Mouse (Mus musculus): ENCODE data around the gene Gm17079.
"Not testable (repeated sequence)": the region's sequence is repeated elsewhere in the genome, so short reads cannot be mapped to it uniquely, and the experiment has no call there.

Gene Gm17079

DNA sequence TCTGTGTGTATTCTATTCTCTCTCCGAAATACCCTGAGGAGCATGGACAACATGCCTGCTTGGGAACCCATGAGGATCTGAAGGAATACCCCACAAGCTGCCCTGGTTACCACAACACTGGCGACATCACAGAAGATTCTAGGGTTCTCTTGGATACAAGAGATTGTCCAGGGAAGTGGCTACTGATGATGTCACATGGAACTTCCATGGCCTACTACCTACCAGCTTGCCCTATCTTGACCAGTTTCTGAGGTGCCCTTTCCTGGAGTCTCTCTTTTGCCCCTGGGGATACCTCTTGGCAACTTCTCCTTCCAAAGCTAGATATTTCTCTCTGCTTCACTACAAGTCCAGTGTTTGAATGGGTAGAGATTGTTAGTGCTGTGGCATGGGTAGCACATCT, at the start of gene Gm17079:
Gm17079 (minus strand) TSS at position 101 of the 400 bp plus-strand sequence.
- not testable (repeated sequence) for DNase-seq

DNA sequence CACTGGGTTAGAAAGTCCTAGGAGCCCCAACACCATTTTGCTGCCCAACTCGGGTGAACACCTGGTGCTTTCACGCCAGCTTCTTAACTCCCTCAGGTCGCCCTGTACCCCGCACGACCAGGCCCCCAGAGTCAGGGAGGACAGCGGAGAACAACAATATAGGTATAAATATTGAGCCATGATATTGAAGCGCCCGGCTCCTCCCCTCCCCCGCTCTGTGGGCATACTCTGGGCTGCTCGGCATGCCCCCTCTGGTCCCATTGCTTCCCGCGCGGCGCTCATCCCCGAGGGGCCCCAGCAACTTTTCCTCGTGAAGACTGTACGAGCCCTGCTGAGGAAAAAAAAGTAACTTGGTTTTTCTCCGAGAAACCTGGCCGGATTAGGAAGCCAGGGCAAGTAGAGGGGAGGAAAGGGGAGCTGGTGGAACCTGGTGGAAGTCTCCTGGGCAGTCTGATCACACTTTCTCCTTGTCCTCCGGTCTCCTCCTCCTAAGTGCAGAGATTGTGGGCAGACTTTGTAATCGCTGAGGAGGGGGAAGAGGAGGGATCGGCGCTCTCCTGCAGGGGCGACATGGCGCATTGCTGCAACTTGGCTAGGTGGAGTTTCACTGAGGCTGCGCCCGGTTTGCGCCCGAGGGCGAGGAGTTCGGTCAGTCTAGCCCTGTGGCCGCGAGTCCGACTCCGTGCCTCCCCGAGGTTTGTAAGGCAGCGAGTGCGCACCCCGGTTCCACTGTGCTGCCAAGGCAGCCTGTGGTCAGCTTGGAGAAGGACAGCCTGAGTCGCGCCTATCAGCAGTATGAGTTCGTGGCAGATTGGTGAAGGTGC, 45.3 kb upstream of the Gm17079 start:
- DNase-seq = no peak

DNA sequence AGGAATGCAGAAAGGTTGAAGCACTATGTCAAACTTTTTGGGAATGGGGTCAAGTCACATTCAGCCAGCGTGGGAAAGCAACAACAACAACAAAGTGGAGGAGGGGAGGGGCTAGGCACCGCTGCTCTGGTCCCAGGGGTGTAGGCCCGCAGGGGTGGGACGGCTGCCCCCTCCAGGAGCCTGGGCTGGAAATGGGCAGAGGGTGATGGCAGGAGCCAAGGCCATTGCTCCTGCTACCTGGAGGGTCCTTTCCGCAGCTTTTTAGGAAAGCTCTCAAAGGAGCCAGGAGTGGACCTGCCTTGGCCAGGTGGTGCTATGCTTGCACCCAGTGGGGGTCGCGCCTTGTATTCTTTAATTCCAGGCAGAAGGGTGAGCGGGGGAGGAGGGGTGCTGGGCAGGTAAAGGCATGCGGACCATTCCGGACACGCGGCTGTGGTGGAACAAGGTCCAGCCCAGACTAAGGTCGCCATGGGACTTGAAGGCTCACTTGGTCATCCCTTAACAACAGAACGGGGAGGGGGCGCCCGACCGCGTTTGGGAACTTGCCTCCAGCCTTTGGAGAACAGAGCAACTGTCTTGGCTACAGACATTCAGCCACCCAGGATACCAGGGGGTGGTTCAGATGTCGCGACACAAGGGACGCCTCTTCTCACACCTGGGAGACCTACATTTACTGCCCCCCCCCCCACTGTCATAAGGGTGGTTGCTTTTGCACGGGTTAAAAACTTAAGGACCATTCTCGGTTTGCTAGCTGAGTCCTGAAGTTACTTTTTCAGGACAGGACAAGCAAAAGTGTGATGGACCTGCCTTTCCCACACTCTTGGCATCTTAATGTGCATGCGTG, 44.1 kb upstream of the Gm17079 start:
- no peak for DNase-seq

GRCm38 (mm10) chr14:51738411-51739149, 43.3 kb upstream of the Gm17079 start:
- DNase-seq = no peak

DNA sequence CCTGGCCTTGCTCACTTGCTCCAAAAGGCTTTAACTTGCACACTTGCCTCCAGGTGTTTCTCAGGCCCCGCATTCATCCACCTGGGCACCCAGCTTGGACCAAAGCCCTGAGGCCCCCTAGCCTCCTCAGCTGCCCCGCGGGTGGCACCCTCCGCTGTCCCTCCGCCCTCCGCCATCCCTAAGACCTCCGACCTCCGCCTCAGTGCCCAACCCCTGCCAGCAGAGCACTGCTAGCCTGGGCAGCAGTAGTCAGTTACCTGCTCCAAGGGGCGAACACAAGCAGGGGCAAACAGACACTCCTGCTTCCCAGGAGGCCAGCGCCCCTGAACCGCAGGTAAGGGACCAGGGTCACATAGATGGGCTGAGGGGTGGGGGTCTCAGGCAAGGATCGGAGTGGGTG, 42.7 kb upstream of the Gm17079 start:
- DNase-seq = no peak

DNA sequence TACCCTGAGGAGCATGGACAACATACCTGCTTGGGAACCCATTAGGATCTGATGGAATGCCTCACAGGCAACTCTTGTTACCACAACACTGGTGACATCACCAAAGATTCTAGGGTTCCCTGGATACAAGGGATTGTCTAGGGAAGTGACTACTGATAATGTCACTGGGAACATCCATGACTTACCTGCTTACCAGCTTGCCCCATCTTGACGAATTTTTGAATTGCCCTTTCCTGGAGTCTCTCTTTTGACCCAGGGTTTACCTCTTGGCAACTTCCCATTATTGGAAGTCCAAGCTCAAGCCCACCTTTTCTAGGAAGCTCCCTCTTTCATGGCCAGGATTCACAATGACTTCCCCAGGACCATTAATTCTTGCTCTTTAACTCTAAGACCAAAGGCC, 21.8 kb upstream of the Gm17079 start, which contains the start of gene Gm5800:
Gm5800 (minus strand) TSS at position 101 of the 400 bp plus-strand sequence.
- no peak for DNase-seq

DNA sequence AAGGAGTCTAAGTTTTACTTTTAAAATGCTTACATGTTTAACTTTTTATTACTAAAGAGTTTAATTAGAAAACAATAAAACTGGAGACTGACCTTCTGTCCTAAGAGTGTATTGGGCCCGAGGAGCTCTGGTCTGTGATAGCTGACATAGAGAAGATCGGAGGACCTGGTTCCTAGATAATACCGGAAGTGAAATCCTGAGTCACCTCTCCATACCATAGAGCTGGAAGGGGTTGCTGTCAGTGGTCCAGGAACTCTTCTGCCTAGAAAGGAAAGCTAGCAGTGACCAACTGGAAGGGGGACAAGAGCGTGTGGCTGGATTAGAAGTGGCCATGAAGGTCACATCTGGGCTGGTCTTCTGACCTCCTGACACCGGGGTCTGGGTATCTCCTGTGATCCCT, 18.0 kb downstream of the Gm17079 start:
- DNase-seq = no peak
